Mouse (Mus musculus): ENCODE measurements around the gene Lmo7. TPM values are rescaled to one million over a fixed set of nuclear protein-coding genes. Genes with fewer than 3 reads are reported as not detected.

The Lmo7 gene
- polyA plus RNA-seq, 1 experiment from 2014 or later = 3.8 TPM

DNA sequence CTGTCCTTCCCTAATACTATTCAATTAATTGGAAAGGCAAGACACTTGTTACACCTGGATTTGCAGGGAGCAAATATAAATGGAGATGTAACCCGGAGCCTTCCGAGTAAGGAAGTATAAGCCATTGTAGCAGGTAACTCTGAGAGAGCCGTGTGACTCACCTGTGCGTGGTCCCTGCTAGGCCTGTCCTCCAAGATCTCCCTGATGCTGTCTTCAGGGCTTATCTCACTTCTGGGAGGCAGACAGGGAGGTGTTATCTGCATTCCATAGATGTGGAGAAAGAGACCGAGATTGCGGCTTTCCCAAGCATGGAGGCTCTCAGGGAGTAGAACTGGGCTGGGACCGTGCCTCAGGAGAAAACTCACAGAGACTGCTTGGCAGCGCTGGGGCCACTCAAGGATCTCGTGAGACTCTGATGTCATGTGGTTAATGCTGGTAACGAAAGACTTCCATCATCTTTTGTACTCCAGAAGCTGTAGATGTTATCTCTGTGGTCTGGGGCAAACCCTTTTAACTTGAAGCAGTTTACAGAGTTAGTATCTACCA, 162.2 kb downstream of the Lmo7 start:
- H3K36me3 ChIP-seq (ENCODE audit: control insufficient read depth, insufficient read depth, low read length) = no peaks in the 10 kb centered on the region
- H3K4me2 ChIP-seq = no peak overlapping the region
- ATAC-seq (replicated peaks; ENCODE audit: low FRiP score) = no peak
- no peak overlapping the region for H3K4me3 ChIP-seq (ENCODE audit: low read depth, low read length)
- no peaks in the 10 kb centered on the region for H3K9me3 ChIP-seq (ENCODE audit: control insufficient read depth, low read length)
- no peaks in the 10 kb centered on the region for H3K4me1 ChIP-seq (replicated peaks; ENCODE audit: control insufficient read depth, insufficient read depth, low read length)
- DNase-seq (ENCODE audit: low spot score) = no peak
- no peaks in the 10 kb centered on the region for H3K27me3 ChIP-seq (replicated peaks; ENCODE audit: control insufficient read depth, insufficient read depth, low read length)
- WGBS = 51% methylated on average over 10 of the region's 10 CpGs
- H3K27ac ChIP-seq (ENCODE audit: low read depth, low read length) = no peak overlapping the region
- H3K9ac ChIP-seq (ENCODE audit: low read depth, low read length) = no peak overlapping the region

DNA sequence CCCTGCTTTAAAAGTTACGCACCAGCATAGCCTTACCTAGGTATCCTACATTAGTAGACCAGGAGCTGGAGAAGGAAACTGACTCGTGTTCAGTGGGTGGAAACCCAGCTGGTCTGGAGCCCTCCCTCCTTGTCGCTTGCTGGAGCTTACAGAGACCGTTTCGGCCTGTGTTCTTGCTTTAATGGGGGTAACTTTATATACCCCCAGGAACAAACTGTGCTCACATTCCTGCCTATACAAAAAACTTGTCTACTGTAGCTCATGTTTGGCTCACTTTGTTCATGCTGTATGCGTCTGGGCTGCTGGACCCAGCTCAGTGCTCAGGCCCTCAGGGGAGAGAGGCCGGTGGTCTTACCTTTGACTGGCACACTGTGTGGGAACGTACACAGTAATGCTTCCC, 162.7 kb downstream of the Lmo7 start:
- DNase-seq (ENCODE audit: low spot score) = no peak
- Histone ChIP-seq H3K4me2 (no peak overlapping the region), H3K9ac (ENCODE audit: low read depth, low read length) (no peak overlapping the region), H3K4me3 (ENCODE audit: low read depth, low read length) (no peak overlapping the region), H3K9me3 (ENCODE audit: control insufficient read depth, low read length) (no peaks in the 10 kb centered on the region), H3K27me3 (replicated peaks; ENCODE audit: control insufficient read depth, insufficient read depth, low read length) (no peaks in the 10 kb centered on the region), H3K36me3 (ENCODE audit: control insufficient read depth, insufficient read depth, low read length) (no peaks in the 10 kb centered on the region), H3K4me1 (replicated peaks; ENCODE audit: control insufficient read depth, insufficient read depth, low read length) (no peaks in the 10 kb centered on the region), H3K27ac (ENCODE audit: low read depth, low read length) (no peak overlapping the region)
- no peak for ATAC-seq (replicated peaks; ENCODE audit: low FRiP score)
- 80% methylated on average over 8 of the region's 8 CpGs for WGBS

DNA sequence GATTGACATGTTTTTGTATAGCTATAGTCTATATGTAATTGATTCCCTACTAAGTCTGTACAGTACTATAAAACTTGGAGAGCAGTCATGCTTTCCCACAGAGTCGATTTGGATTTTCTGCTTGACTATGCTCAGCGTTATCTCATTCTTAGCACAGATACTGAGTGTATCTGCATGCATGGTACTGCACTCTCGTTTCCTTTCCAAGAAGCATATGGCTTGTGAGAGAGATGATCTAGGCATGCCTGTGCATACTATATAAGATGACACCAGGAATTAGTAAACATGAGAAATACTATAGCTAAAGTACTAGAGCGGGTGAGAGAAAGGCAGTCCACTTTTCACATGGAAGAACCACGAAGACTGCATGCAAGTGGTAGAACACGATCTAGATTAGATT, 163.5 kb downstream of the Lmo7 start:
- H3K27me3 ChIP-seq (replicated peaks; ENCODE audit: control insufficient read depth, insufficient read depth, low read length) = no peaks in the 10 kb centered on the region
- no peak overlapping the region for H3K4me3 ChIP-seq (ENCODE audit: low read depth, low read length)
- 82% methylated on average over 6 of the region's 6 CpGs for WGBS
- H3K9ac ChIP-seq (ENCODE audit: low read depth, low read length) = no peak overlapping the region
- DNase-seq (ENCODE audit: low spot score) (no peak), ATAC-seq (replicated peaks; ENCODE audit: low FRiP score) (no peak)
- no peaks in the 10 kb centered on the region for H3K36me3 ChIP-seq (ENCODE audit: control insufficient read depth, insufficient read depth, low read length)
- no peaks in the 10 kb centered on the region for H3K4me1 ChIP-seq (replicated peaks; ENCODE audit: control insufficient read depth, insufficient read depth, low read length)
- H3K27ac ChIP-seq (ENCODE audit: low read depth, low read length) = no peak overlapping the region
- no peaks in the 10 kb centered on the region for H3K9me3 ChIP-seq (ENCODE audit: control insufficient read depth, low read length)
- H3K4me2 ChIP-seq = no peak overlapping the region

DNA sequence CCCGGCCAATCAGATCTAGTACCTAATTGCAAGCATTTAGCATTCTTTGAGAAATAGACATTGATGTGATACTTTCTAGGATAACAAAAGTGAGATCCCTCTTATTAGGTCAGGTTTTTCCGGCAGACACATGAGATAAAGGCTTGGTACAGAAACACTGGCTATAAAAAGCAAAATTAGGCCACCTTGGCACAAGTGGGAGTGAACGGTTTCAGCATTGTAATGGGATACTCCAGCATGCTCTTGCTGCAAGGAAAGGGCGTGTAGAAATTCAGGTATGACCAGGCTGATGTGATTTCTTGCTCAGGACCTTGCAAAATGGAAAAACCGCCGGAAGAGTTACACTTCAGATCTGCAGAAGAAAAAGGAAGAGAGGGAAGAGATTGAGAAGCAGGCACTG, 168.5 kb downstream of the Lmo7 start:
- no peaks in the 10 kb centered on the region for H3K4me1 ChIP-seq (replicated peaks; ENCODE audit: control insufficient read depth, insufficient read depth, low read length)
- no peaks in the 10 kb centered on the region for H3K36me3 ChIP-seq (ENCODE audit: control insufficient read depth, insufficient read depth, low read length)
- H3K4me2 ChIP-seq = no peak overlapping the region
- WGBS = 83% methylated on average over 6 of the region's 6 CpGs
- no peak overlapping the region for H3K4me3 ChIP-seq (ENCODE audit: low read depth, low read length)
- H3K27me3 ChIP-seq (replicated peaks; ENCODE audit: control insufficient read depth, insufficient read depth, low read length) = no peaks in the 10 kb centered on the region
- no peak overlapping the region for H3K27ac ChIP-seq (ENCODE audit: low read depth, low read length)
- no peak for ATAC-seq (replicated peaks; ENCODE audit: low FRiP score)
- DNase-seq (ENCODE audit: low spot score) = no peak
- no peaks in the 10 kb centered on the region for H3K9me3 ChIP-seq (ENCODE audit: control insufficient read depth, low read length)
- no peak overlapping the region for H3K9ac ChIP-seq (ENCODE audit: low read depth, low read length)

DNA sequence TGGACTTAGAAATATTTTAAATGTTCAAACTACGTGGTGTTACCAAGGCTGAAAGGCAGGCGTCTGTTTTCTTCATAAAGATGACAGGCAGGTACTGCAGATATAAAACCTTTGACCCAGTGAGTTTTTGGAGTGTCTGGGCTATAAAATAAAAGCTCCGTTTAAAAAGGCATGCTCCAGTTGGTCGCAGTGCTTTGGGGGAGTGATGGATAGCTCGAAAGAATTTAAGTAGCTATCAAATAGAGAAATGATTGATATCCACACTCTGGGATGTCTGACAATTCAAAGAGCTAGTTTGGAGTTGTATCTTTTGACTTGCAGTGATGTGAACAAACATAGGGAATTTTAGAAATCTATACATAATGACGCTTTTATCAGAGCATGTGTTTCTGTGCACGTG, 171.7 kb downstream of the Lmo7 start:
- no peaks in the 10 kb centered on the region for H3K27me3 ChIP-seq (replicated peaks; ENCODE audit: control insufficient read depth, insufficient read depth, low read length)
- H3K36me3 ChIP-seq (ENCODE audit: control insufficient read depth, insufficient read depth, low read length) = no peaks in the 10 kb centered on the region

DNA sequence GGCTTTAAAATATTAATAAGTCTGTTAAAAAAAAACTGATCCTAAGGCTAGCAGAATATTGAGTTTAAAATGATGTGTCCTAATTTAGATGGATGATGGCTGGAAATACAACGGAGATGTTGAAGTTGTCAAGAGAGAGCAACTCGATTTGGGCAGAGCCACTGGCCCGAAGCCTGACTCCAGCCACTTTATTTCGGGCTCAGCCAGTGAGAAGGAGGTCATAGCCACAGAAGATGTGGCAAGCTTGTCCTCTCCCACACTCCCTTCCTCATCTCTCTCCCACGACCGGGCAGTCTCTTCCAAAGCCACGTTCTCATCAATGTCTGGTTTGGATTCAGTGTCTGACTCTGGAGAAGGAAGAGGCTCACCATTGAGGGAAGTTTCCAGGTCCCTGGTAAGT, 172.2 kb downstream of the Lmo7 start:
- Histone ChIP-seq H3K9me3 (ENCODE audit: control insufficient read depth, low read length) (no peaks in the 10 kb centered on the region), H3K27ac (ENCODE audit: low read depth, low read length) (no peak overlapping the region), H3K36me3 (ENCODE audit: control insufficient read depth, insufficient read depth, low read length) (no peaks in the 10 kb centered on the region), H3K9ac (ENCODE audit: low read depth, low read length) (no peak overlapping the region), H3K4me2 (no peak overlapping the region), H3K4me1 (replicated peaks; ENCODE audit: control insufficient read depth, insufficient read depth, low read length) (no peaks in the 10 kb centered on the region), H3K4me3 (ENCODE audit: low read depth, low read length) (no peak overlapping the region), H3K27me3 (replicated peaks; ENCODE audit: control insufficient read depth, insufficient read depth, low read length) (no peaks in the 10 kb centered on the region)
- WGBS = 73% methylated on average over 7 of the region's 7 CpGs
- ATAC-seq (replicated peaks; ENCODE audit: low FRiP score) (no peak), DNase-seq (ENCODE audit: low spot score) (no peak)

More for the DNA sequence above, 171.7 kb downstream of the Lmo7 start:
- no peak overlapping the region for H3K4me2 ChIP-seq
- H3K9me3 ChIP-seq (ENCODE audit: control insufficient read depth, low read length) = no peaks in the 10 kb centered on the region
- no peak for ATAC-seq (replicated peaks; ENCODE audit: low FRiP score)
- no peak overlapping the region for H3K9ac ChIP-seq (ENCODE audit: low read depth, low read length)
- DNase-seq (ENCODE audit: low spot score) = no peak
- H3K4me1 ChIP-seq (replicated peaks; ENCODE audit: control insufficient read depth, insufficient read depth, low read length) = no peaks in the 10 kb centered on the region
- H3K4me3 ChIP-seq (ENCODE audit: low read depth, low read length) = no peak overlapping the region
- 63% methylated on average over 7 of the region's 7 CpGs for WGBS
- H3K27ac ChIP-seq (ENCODE audit: low read depth, low read length) = no peak overlapping the region

DNA sequence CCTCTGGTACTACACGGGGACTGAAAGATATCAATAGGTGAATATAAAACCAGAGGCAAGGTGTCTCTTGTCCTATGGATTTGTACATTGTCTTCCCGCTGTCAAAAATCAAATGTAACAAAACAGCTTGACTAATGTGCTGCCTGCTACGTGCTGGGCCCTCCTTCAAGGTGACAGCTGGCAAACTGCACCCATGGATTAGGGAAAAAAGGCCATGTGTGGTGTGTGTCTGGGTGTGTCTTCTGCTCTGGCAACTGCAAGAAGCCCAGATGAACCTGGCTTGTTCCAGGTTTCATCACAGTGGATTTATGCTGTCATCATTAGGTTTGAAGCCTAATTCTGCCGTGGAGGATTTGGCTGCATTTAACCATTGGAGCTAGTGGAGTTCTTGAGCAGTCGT, 174.0 kb downstream of the Lmo7 start:
- Histone ChIP-seq H3K4me2 (no peak overlapping the region), H3K27me3 (replicated peaks; ENCODE audit: control insufficient read depth, insufficient read depth, low read length) (no peaks in the 10 kb centered on the region), H3K9ac (ENCODE audit: low read depth, low read length) (no peak overlapping the region), H3K27ac (ENCODE audit: low read depth, low read length) (no peak overlapping the region), H3K9me3 (ENCODE audit: control insufficient read depth, low read length) (no peaks in the 10 kb centered on the region), H3K36me3 (ENCODE audit: control insufficient read depth, insufficient read depth, low read length) (no peaks in the 10 kb centered on the region), H3K4me3 (ENCODE audit: low read depth, low read length) (no peak overlapping the region), H3K4me1 (replicated peaks; ENCODE audit: control insufficient read depth, insufficient read depth, low read length) (no peaks in the 10 kb centered on the region)
- DNase-seq (ENCODE audit: low spot score) (no peak), ATAC-seq (replicated peaks; ENCODE audit: low FRiP score) (no peak)
- 76% methylated on average over 5 of the region's 5 CpGs for WGBS

DNA sequence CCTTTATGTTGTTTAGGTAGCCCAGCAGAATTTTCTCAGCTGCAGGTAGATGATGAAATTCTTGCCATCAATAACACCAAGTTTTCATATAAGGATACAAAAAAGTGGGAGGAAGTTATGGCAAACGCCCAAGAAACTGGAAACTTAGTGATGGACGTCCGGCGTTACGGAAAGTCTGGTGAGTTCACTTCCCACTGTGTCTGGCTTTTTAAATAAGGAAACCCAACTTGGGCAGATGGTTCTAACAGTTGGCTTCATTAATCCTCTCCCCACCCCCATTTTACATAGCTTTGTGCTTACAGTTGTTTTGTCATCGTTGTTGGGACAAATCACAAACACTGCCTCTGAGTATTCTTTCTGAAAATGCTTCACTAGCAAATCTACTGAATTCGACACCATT, 182.2 kb downstream of the Lmo7 start:
- ATAC-seq (replicated peaks; ENCODE audit: low FRiP score) = no peak
- Histone ChIP-seq H3K9ac (ENCODE audit: low read depth, low read length) (no peak overlapping the region), H3K4me2 (no peak overlapping the region), H3K9me3 (ENCODE audit: control insufficient read depth, low read length) (no peaks in the 10 kb centered on the region), H3K27ac (ENCODE audit: low read depth, low read length) (no peak overlapping the region), H3K4me1 (replicated peaks; ENCODE audit: control insufficient read depth, insufficient read depth, low read length) (no peaks in the 10 kb centered on the region), H3K4me3 (ENCODE audit: low read depth, low read length) (no peak overlapping the region), H3K36me3 (ENCODE audit: control insufficient read depth, insufficient read depth, low read length) (no peaks in the 10 kb centered on the region), H3K27me3 (replicated peaks; ENCODE audit: control insufficient read depth, insufficient read depth, low read length) (no peaks in the 10 kb centered on the region)
- DNase-seq (ENCODE audit: low spot score) = no peak
- WGBS = 85% methylated on average over 7 of the region's 7 CpGs

DNA sequence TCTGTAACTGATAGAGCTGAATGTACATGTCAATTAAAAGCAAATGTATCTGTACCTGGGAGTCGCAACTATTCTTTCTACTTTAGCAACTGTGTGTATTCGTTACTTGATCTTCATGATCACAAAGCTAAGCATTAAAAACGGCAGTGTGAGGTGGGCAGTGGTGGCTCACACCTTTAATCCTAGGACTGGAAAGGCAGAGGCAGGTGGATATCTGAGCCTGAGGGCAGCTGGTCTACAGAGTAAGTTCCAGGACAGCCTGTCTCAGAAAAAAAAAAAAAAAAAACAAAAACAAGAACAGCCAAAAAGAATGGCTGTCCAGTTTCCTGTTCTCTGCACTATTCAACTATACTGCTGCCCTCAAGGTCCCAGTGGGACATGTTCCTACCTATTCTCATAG, 182.6 kb downstream of the Lmo7 start:
- H3K36me3 ChIP-seq (ENCODE audit: control insufficient read depth, insufficient read depth, low read length) = no peaks in the 10 kb centered on the region
- no peaks in the 10 kb centered on the region for H3K9me3 ChIP-seq (ENCODE audit: control insufficient read depth, low read length)
- ATAC-seq (replicated peaks; ENCODE audit: low FRiP score) (no peak), DNase-seq (ENCODE audit: low spot score) (no peak)
- H3K4me2 ChIP-seq = no peak overlapping the region
- 77% methylated on average over 3 of the region's 3 CpGs for WGBS
- H3K9ac ChIP-seq (ENCODE audit: low read depth, low read length) = no peak overlapping the region
- no peaks in the 10 kb centered on the region for H3K4me1 ChIP-seq (replicated peaks; ENCODE audit: control insufficient read depth, insufficient read depth, low read length)
- H3K27ac ChIP-seq (ENCODE audit: low read depth, low read length) = no peak overlapping the region
- no peak overlapping the region for H3K4me3 ChIP-seq (ENCODE audit: low read depth, low read length)
- no peaks in the 10 kb centered on the region for H3K27me3 ChIP-seq (replicated peaks; ENCODE audit: control insufficient read depth, insufficient read depth, low read length)

All from liver, embryonic 11.5 days (tissue).